Mouse (Mus musculus) cerebellum, adult 2 months (tissue): ENCODE results near the gene Mmp15.

Experiments
- CTCF ChIP-seq: fragments of 200-500 bp; IDR thresholded peaks from 2 replicates; pipeline ENCODE4 v1.5.1; 2011; ENCODE audit warnings: low read depth, mild to moderate bottlenecking, control low read depth, low read length, moderate library complexity, borderline replicate concordance; ENCODE audit not compliant: insufficient read depth
- POLR2A ChIP-seq: fragments of 200-500 bp; IDR thresholded peaks from 2 replicates; pipeline ENCODE4 v1.6.1; 2011; ENCODE audit warnings: low read length, control low read depth, borderline replicate concordance; ENCODE audit not compliant: insufficient read depth

DNA sequence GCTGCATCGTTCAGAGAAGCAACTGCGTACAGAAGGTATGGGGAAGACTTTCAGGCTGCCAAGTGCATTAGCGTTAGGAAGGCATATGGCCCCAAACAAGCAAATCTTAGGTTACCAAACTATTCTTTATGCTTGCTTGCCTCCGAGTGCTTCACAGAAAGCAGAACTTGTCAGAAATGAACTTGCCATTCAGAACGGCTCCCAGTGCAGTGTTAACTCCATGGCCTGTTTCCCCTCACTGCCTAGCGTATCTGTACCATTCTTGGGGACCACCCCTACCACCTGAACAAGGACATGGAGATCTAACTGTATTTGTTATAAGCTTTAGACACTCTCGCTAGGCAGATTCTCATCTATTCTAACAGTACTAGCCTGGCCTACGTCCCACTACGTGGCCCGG lies 35.2 kb downstream of the Mmp15 start:
- TF ChIP-seq POLR2A (no peak), CTCF (no peak)
